Mouse (Mus musculus): ENCODE results near the gene Zcchc17. TPM values are rescaled to one million over a fixed set of nuclear protein-coding genes. Genes with fewer than 3 reads are reported as not detected.

The Zcchc17 gene
- polyA plus RNA-seq, 1 experiment from 2014 or later, result 81.9 TPM

GRCm38 (mm10) chr4:130323165-130323564 is 36.6 kb downstream of the Zcchc17 start:
- no peaks in the 10 kb centered on the region for H3K4me1 ChIP-seq (replicated peaks; ENCODE audit: control insufficient read depth, insufficient read depth, low read length)
- H3K27me3 ChIP-seq (replicated peaks; ENCODE audit: control insufficient read depth, insufficient read depth, low read length), result no peaks in the 10 kb centered on the region
- H3K4me2 ChIP-seq (ENCODE audit: low read length), result no peak overlapping the region
- 86% methylated on average over 1 of the region's 1 CpGs for WGBS
- H3K4me3 ChIP-seq (replicated peaks; ENCODE audit: low read length), result no peak overlapping the region
- peaks cover 21% of the 10 kb centered on the region for H3K36me3 ChIP-seq (ENCODE audit: control insufficient read depth, insufficient read depth)
- H3K9ac ChIP-seq (replicated peaks; ENCODE audit: low read depth, low read length), result no peak overlapping the region
- H3K9me3 ChIP-seq (ENCODE audit: control insufficient read depth, low read length), result no peaks in the 10 kb centered on the region
- H3K27ac ChIP-seq (ENCODE audit: low read length), result no peak overlapping the region
- ATAC-seq, result no peak

GRCm38 (mm10) chr4:130322567-130322966 is 37.2 kb downstream of the Zcchc17 start:
- ATAC-seq, result no peak
- H3K36me3 ChIP-seq (ENCODE audit: control insufficient read depth, insufficient read depth), result peaks cover 21% of the 10 kb centered on the region
- WGBS, result 70% methylated on average over 7 of the region's 7 CpGs

GRCm38 (mm10) chr4:130321640-130322039 is 38.1 kb downstream of the Zcchc17 start:
- Histone ChIP-seq H3K9ac (replicated peaks; ENCODE audit: low read depth, low read length) (no peak overlapping the region), H3K4me2 (ENCODE audit: low read length) (no peak overlapping the region), H3K9me3 (ENCODE audit: control insufficient read depth, low read length) (no peaks in the 10 kb centered on the region), H3K36me3 (ENCODE audit: control insufficient read depth, insufficient read depth) (peaks cover 21% of the 10 kb centered on the region), H3K27ac (ENCODE audit: low read length) (no peak overlapping the region), H3K27me3 (replicated peaks; ENCODE audit: control insufficient read depth, insufficient read depth, low read length) (no peaks in the 10 kb centered on the region), H3K4me3 (replicated peaks; ENCODE audit: low read length) (no peak overlapping the region), H3K4me1 (replicated peaks; ENCODE audit: control insufficient read depth, insufficient read depth, low read length) (no peaks in the 10 kb centered on the region)
- 96% methylated on average over 7 of the region's 7 CpGs for WGBS
- no peak for ATAC-seq

More at GRCm38 (mm10) chr4:130322567-130322966, 37.2 kb downstream of the Zcchc17 start:
- no peaks in the 10 kb centered on the region for H3K27me3 ChIP-seq (replicated peaks; ENCODE audit: control insufficient read depth, insufficient read depth, low read length)
- no peak overlapping the region for H3K4me2 ChIP-seq (ENCODE audit: low read length)
- no peak overlapping the region for H3K4me3 ChIP-seq (replicated peaks; ENCODE audit: low read length)
- no peaks in the 10 kb centered on the region for H3K4me1 ChIP-seq (replicated peaks; ENCODE audit: control insufficient read depth, insufficient read depth, low read length)
- no peak overlapping the region for H3K27ac ChIP-seq (ENCODE audit: low read length)
- no peak overlapping the region for H3K9ac ChIP-seq (replicated peaks; ENCODE audit: low read depth, low read length)
- no peaks in the 10 kb centered on the region for H3K9me3 ChIP-seq (ENCODE audit: control insufficient read depth, low read length)

GRCm38 (mm10) chr4:130319564-130319963 is 40.2 kb downstream of the Zcchc17 start:
- H3K36me3 ChIP-seq (ENCODE audit: control insufficient read depth, insufficient read depth), result peaks cover 10% of the 10 kb centered on the region
- 85% methylated on average over 7 of the region's 7 CpGs for WGBS

GRCm38 (mm10) chr4:130318122-130318521 is 41.6 kb downstream of the Zcchc17 start:
- Histone ChIP-seq H3K4me1 (replicated peaks; ENCODE audit: control insufficient read depth, insufficient read depth, low read length) (no peaks in the 10 kb centered on the region), H3K9me3 (ENCODE audit: control insufficient read depth, low read length) (no peaks in the 10 kb centered on the region), H3K27ac (ENCODE audit: low read length) (no peak overlapping the region), H3K4me3 (replicated peaks; ENCODE audit: low read length) (no peak overlapping the region), H3K9ac (replicated peaks; ENCODE audit: low read depth, low read length) (no peak overlapping the region), H3K4me2 (ENCODE audit: low read length) (no peak overlapping the region), H3K27me3 (replicated peaks; ENCODE audit: control insufficient read depth, insufficient read depth, low read length) (no peaks in the 10 kb centered on the region), H3K36me3 (ENCODE audit: control insufficient read depth, insufficient read depth) (peaks cover 7% of the 10 kb centered on the region; the same call in 1 of the 2 replicates)
- no peak for ATAC-seq
- WGBS, result 76% methylated on average over 3 of the region's 3 CpGs

More at GRCm38 (mm10) chr4:130319564-130319963, 40.2 kb downstream of the Zcchc17 start:
- no peak for ATAC-seq
- no peak overlapping the region for H3K4me2 ChIP-seq (ENCODE audit: low read length)
- H3K4me1 ChIP-seq (replicated peaks; ENCODE audit: control insufficient read depth, insufficient read depth, low read length), result no peaks in the 10 kb centered on the region
- H3K27me3 ChIP-seq (replicated peaks; ENCODE audit: control insufficient read depth, insufficient read depth, low read length), result no peaks in the 10 kb centered on the region
- no peak overlapping the region for H3K9ac ChIP-seq (replicated peaks; ENCODE audit: low read depth, low read length)
- no peak overlapping the region for H3K4me3 ChIP-seq (replicated peaks; ENCODE audit: low read length)
- H3K27ac ChIP-seq (ENCODE audit: low read length), result no peak overlapping the region
- H3K9me3 ChIP-seq (ENCODE audit: control insufficient read depth, low read length), result no peaks in the 10 kb centered on the region

- no peak for ATAC-seq
- Histone ChIP-seq H3K4me1 (replicated peaks; ENCODE audit: control insufficient read depth, insufficient read depth, low read length) (no peaks in the 10 kb centered on the region), H3K9me3 (ENCODE audit: control insufficient read depth, low read length) (no peaks in the 10 kb centered on the region), H3K4me2 (ENCODE audit: low read length) (no peak overlapping the region), H3K9ac (replicated peaks; ENCODE audit: low read depth, low read length) (no peak overlapping the region), H3K27ac (ENCODE audit: low read length) (no peak overlapping the region), H3K4me3 (replicated peaks; ENCODE audit: low read length) (no peak overlapping the region), H3K36me3 (ENCODE audit: control insufficient read depth, insufficient read depth) (0 out of 2 replicates have a peak, but pooled peaks cover 4% of the 10 kb centered on the region), H3K27me3 (replicated peaks; ENCODE audit: control insufficient read depth, insufficient read depth, low read length) (no peaks in the 10 kb centered on the region)
- WGBS, result 76% methylated on average over 10 of the region's 10 CpGs
Measured at GRCm38 (mm10) chr4:130316691-130317090, 43.1 kb downstream of the Zcchc17 start.

GRCm38 (mm10) chr4:130315771-130316527 is 43.8 kb downstream of the Zcchc17 start:
- Histone ChIP-seq H3K4me1 (replicated peaks; ENCODE audit: control insufficient read depth, insufficient read depth, low read length) (no peaks in the 10 kb centered on the region), H3K27me3 (replicated peaks; ENCODE audit: control insufficient read depth, insufficient read depth, low read length) (no peaks in the 10 kb centered on the region), H3K4me2 (ENCODE audit: low read length) (no peak overlapping the region), H3K36me3 (ENCODE audit: control insufficient read depth, insufficient read depth) (0 out of 2 replicates have a peak, but pooled peaks cover 4% of the 10 kb centered on the region), H3K27ac (ENCODE audit: low read length) (no peak overlapping the region), H3K9me3 (ENCODE audit: control insufficient read depth, low read length) (no peaks in the 10 kb centered on the region), H3K9ac (replicated peaks; ENCODE audit: low read depth, low read length) (no peak overlapping the region), H3K4me3 (replicated peaks; ENCODE audit: low read length) (no peak overlapping the region)
- ATAC-seq, result no peak
- 78% methylated on average over 13 of the region's 13 CpGs for WGBS

- H3K9me3 ChIP-seq (ENCODE audit: control insufficient read depth, low read length), result no peaks in the 10 kb centered on the region
- H3K36me3 ChIP-seq (ENCODE audit: control insufficient read depth, insufficient read depth), result 0 out of 2 replicates have a peak, but pooled peaks cover 4% of the 10 kb centered on the region
- H3K4me3 ChIP-seq (replicated peaks; ENCODE audit: low read length), result no peak overlapping the region
- ATAC-seq, result no peak
- H3K27ac ChIP-seq (ENCODE audit: low read length), result no peak overlapping the region
- no peak overlapping the region for H3K9ac ChIP-seq (replicated peaks; ENCODE audit: low read depth, low read length)
- H3K27me3 ChIP-seq (replicated peaks; ENCODE audit: control insufficient read depth, insufficient read depth, low read length), result 0 out of 2 replicates have a peak, but pooled peaks cover 3% of the 10 kb centered on the region
- WGBS, result 91% methylated on average over 4 of the region's 4 CpGs
- H3K4me2 ChIP-seq (ENCODE audit: low read length), result no peak overlapping the region
- peaks cover 5% of the 10 kb centered on the region for H3K4me1 ChIP-seq (replicated peaks; ENCODE audit: control insufficient read depth, insufficient read depth, low read length)
Measured at GRCm38 (mm10) chr4:130313552-130313951, 46.2 kb downstream of the Zcchc17 start.

GRCm38 (mm10) chr4:130312526-130312925 is 47.2 kb downstream of the Zcchc17 start:
- H3K36me3 ChIP-seq (ENCODE audit: control insufficient read depth, insufficient read depth), result 0 out of 2 replicates have a peak, but pooled peaks cover 4% of the 10 kb centered on the region
- H3K27ac ChIP-seq (ENCODE audit: low read length), result no peak overlapping the region
- no peaks in the 10 kb centered on the region for H3K9me3 ChIP-seq (ENCODE audit: control insufficient read depth, low read length)
- H3K4me3 ChIP-seq (replicated peaks; ENCODE audit: low read length), result no peak overlapping the region
- WGBS, result 95% methylated on average over 3 of the region's 3 CpGs
- H3K4me2 ChIP-seq (ENCODE audit: low read length), result no peak overlapping the region
- H3K27me3 ChIP-seq (replicated peaks; ENCODE audit: control insufficient read depth, insufficient read depth, low read length), result 0 out of 2 replicates have a peak, but pooled peaks cover 3% of the 10 kb centered on the region
- H3K4me1 ChIP-seq (replicated peaks; ENCODE audit: control insufficient read depth, insufficient read depth, low read length), result peaks cover 11% of the 10 kb centered on the region
- no peak for ATAC-seq
- no peak overlapping the region for H3K9ac ChIP-seq (replicated peaks; ENCODE audit: low read depth, low read length)
